Mouse (Mus musculus) ES-Bruce4 (cell line): ENCODE data around the gene Notch2. TPM values are rescaled to one million over a fixed set of nuclear protein-coding genes. Genes with fewer than 3 reads are reported as not detected.

ENCODE experiments used
- H3K27ac ChIP-seq: 2 replicates; pipeline ENCODE4 v1.5.1; 2012; ENCODE audit warnings: low read length, inconsistent platforms; ENCODE audit not compliant: insufficient read depth
- H3K27me3 ChIP-seq: 2 replicates; pipeline ENCODE4 v1.6.1; 2012; ENCODE audit warnings: mild to moderate bottlenecking, low read length, inconsistent platforms; ENCODE audit not compliant: control insufficient read depth, poor library complexity, insufficient read depth, severe bottlenecking
- H3K36me3 ChIP-seq: 2 replicates; pipeline ENCODE4 v1.6.1; 2012; ENCODE audit warnings: inconsistent platforms, mild to moderate bottlenecking, low read length, moderate library complexity; ENCODE audit not compliant: control insufficient read depth, poor library complexity, insufficient read depth, severe bottlenecking
- H3K4me1 ChIP-seq: one replicate; pipeline ENCODE4 v1.8.1; 2011; ENCODE audit warnings: low read length; ENCODE audit not compliant: control insufficient read depth, insufficient read depth
- H3K4me3 ChIP-seq: 2 replicates; pipeline ENCODE4 v1.5.1; 2011; ENCODE audit warnings: low read depth, mild to moderate bottlenecking, low read length
- H3K9ac ChIP-seq: 2 replicates; pipeline ENCODE4 v1.6.1; 2012; ENCODE audit warnings: low read depth, mild to moderate bottlenecking, inconsistent platforms; ENCODE audit not compliant: poor library complexity, severe bottlenecking
- H3K9me3 ChIP-seq: replicated peaks from 2 replicates; pipeline ENCODE4 v1.6.1; 2012; ENCODE audit warnings: mild to moderate bottlenecking, low read length, inconsistent platforms; ENCODE audit not compliant: control insufficient read depth, poor library complexity, insufficient read depth, severe bottlenecking
- CTCF ChIP-seq: IDR thresholded peaks from one replicate; pipeline ENCODE4 v1.8.1; 2011; ENCODE audit warnings: low read depth, low read length
- EP300 ChIP-seq: IDR thresholded peaks from 2 replicates; pipeline ENCODE4 v1.6.1; 2011; ENCODE audit warnings: low read depth, low read length; ENCODE audit not compliant: insufficient read depth
- POLR2A ChIP-seq: IDR thresholded peaks from one replicate; pipeline ENCODE4 v1.8.1; 2011; ENCODE audit warnings: low read length; ENCODE audit not compliant: insufficient read depth
- polyA plus RNA-seq: library from polyadenylated mRNA; stranded (reverse); fragments of >200 nt; gene quantifications from 2 replicates; pipeline ENCODE4 v1.2.4, GENCODE M21; 2011; ENCODE audit warnings: low read depth; ENCODE audit not compliant: missing spikeins, insufficient read depth, insufficient read length

Gene Notch2
- polyA plus RNA-seq, 1 experiment: 23.2 TPM

- H3K36me3 ChIP-seq: no peaks in the 10 kb centered on the region
- H3K9me3 ChIP-seq: no peaks in the 10 kb centered on the region
- TF ChIP-seq POLR2A (no peak), EP300 (no peak), CTCF (no peak)
- H3K27ac ChIP-seq: no peak overlapping the region
- no peak overlapping the region for H3K9ac ChIP-seq
- H3K4me1 ChIP-seq: no peaks in the 10 kb centered on the region
- no peak overlapping the region for H3K4me3 ChIP-seq
- no peaks in the 10 kb centered on the region for H3K27me3 ChIP-seq
Measured at GRCm38 (mm10) chr3:98074622-98075231, 61.4 kb downstream of the Notch2 start.

- Histone ChIP-seq H3K27me3 (no peaks in the 10 kb centered on the region), H3K9me3 (no peaks in the 10 kb centered on the region), H3K36me3 (no peaks in the 10 kb centered on the region; the same call in 1 of the 2 replicates), H3K4me3 (no peak overlapping the region), H3K4me1 (no peaks in the 10 kb centered on the region), H3K27ac (no peak overlapping the region), H3K9ac (no peak overlapping the region)
- TF ChIP-seq EP300 (no peak), CTCF (no peak), POLR2A (no peak)
Measured at GRCm38 (mm10) chr3:98077866-98078265, 64.5 kb downstream of the Notch2 start.

GRCm38 (mm10) chr3:98078816-98079215, 65.5 kb downstream of the Notch2 start:
- no peak overlapping the region for H3K4me3 ChIP-seq
- no peak overlapping the region for H3K9ac ChIP-seq
- H3K36me3 ChIP-seq: no peaks in the 10 kb centered on the region; the same call in 1 of the 2 replicates
- TF ChIP-seq EP300: no peak
- no peak for TF ChIP-seq POLR2A
- TF ChIP-seq CTCF: no peak
- H3K27ac ChIP-seq: no peak overlapping the region
- no peaks in the 10 kb centered on the region for H3K9me3 ChIP-seq
- no peaks in the 10 kb centered on the region for H3K4me1 ChIP-seq
- H3K27me3 ChIP-seq: no peaks in the 10 kb centered on the region

GRCm38 (mm10) chr3:98079601-98080215, 66.4 kb downstream of the Notch2 start:
- Histone ChIP-seq H3K27ac (no peak overlapping the region), H3K9ac (no peak overlapping the region), H3K9me3 (no peaks in the 10 kb centered on the region), H3K4me1 (no peaks in the 10 kb centered on the region), H3K36me3 (no peaks in the 10 kb centered on the region; the same call in 1 of the 2 replicates), H3K27me3 (no peaks in the 10 kb centered on the region), H3K4me3 (no peak overlapping the region)
- TF ChIP-seq EP300 (no peak), CTCF (no peak), POLR2A (no peak)

GRCm38 (mm10) chr3:98080630-98081029, 67.3 kb downstream of the Notch2 start:
- Histone ChIP-seq H3K4me3 (no peak overlapping the region), H3K27ac (no peak overlapping the region), H3K27me3 (no peaks in the 10 kb centered on the region), H3K9me3 (no peaks in the 10 kb centered on the region), H3K4me1 (no peaks in the 10 kb centered on the region), H3K9ac (no peak overlapping the region), H3K36me3 (no peaks in the 10 kb centered on the region; the same call in 1 of the 2 replicates)
- no peak for TF ChIP-seq POLR2A
- TF ChIP-seq CTCF: no peak
- TF ChIP-seq EP300: no peak

- TF ChIP-seq POLR2A (no peak), CTCF (no peak), EP300 (no peak)
- H3K27me3 ChIP-seq: no peaks in the 10 kb centered on the region
- H3K36me3 ChIP-seq: no peaks in the 10 kb centered on the region; the same call in 1 of the 2 replicates
- no peaks in the 10 kb centered on the region for H3K9me3 ChIP-seq
- no peak overlapping the region for H3K27ac ChIP-seq
- H3K4me3 ChIP-seq: no peak overlapping the region
- H3K9ac ChIP-seq: no peak overlapping the region
- no peaks in the 10 kb centered on the region for H3K4me1 ChIP-seq
Measured at GRCm38 (mm10) chr3:98082188-98082587, 68.9 kb downstream of the Notch2 start.
